Mouse (Mus musculus) kidney, embryonic 14.5 days (tissue): ENCODE measurements around the gene Best3. TPM values are rescaled to one million over a fixed set of nuclear protein-coding genes. Genes with fewer than 3 reads are reported as not detected.

Experiments
- ATAC-seq: fragments of 200-750 bp; cut with Nextera tagmentation; 2 replicates; pipeline ENCODE4 v1.8.0; 2017; ENCODE audit warnings: moderate number of reproducible peaks, mild to moderate bottlenecking, moderate TSS enrichment, moderate library complexity; ENCODE audit not compliant: low FRiP score, low TSS enrichment
- H3K27ac ChIP-seq: fragments of 300-500 bp; sonication (generic); 2 replicates; pipeline ENCODE4 v1.5.1; 2014; ENCODE audit warnings: low read depth, mild to moderate bottlenecking, low read length, moderate library complexity, mixed read lengths
- H3K27me3 ChIP-seq: fragments of 300-500 bp; sonication (generic); 2 replicates; pipeline ENCODE4 v1.6.1; 2014; ENCODE audit warnings: mild to moderate bottlenecking, low read length; ENCODE audit not compliant: control insufficient read depth, insufficient read depth
- H3K36me3 ChIP-seq: fragments of 300-500 bp; sonication (generic); 2 replicates; pipeline ENCODE4 v1.6.1; 2014; ENCODE audit warnings: low read length, mixed read lengths; ENCODE audit not compliant: control insufficient read depth, insufficient read depth
- H3K4me1 ChIP-seq: fragments of 300-500 bp; sonication (generic); 2 replicates; pipeline ENCODE4 v1.6.1; 2014; ENCODE audit warnings: low read length, mixed read lengths; ENCODE audit not compliant: control insufficient read depth, insufficient read depth
- H3K4me2 ChIP-seq: fragments of 300-500 bp; sonication (generic); replicated peaks from 2 replicates; pipeline ENCODE4 v1.6.1; 2014; ENCODE audit warnings: low read depth, mild to moderate bottlenecking, low read length
- H3K4me3 ChIP-seq: fragments of 300-500 bp; sonication (generic); 2 replicates; pipeline ENCODE4 v1.5.1; 2014; ENCODE audit warnings: mild to moderate bottlenecking, low read length
- H3K9ac ChIP-seq: fragments of 300-500 bp; sonication (generic); 2 replicates; pipeline ENCODE4 v1.6.1; 2014; ENCODE audit warnings: low read depth, mild to moderate bottlenecking, low read length, moderate library complexity
- H3K9me3 ChIP-seq: fragments of 300-500 bp; sonication (generic); 2 replicates; pipeline ENCODE4 v1.6.1; 2016; ENCODE audit warnings: low read length; ENCODE audit not compliant: control insufficient read depth
- WGBS: fragments of 180-500 bp; shearing (Covaris S2); extraction: QIAGEN DNeasy Blood & Tissue Kit; methylation state at CpG from one replicate; pipeline ENCODE4 v1.1.7; 2014; 5-methylcytosine and 5-hydroxymethylcytosine counted together
- polyA plus RNA-seq: library from polyadenylated mRNA; unstranded; fragments of >200 nt; fragmentation: Nextera tagmentation; extraction: Ambion mirVana; gene quantifications from 2 replicates; pipeline ENCODE4 v1.2.1, GENCODE M21; 2014

Best3 gene
- polyA plus RNA-seq, 1 experiment from 2014 or later: not detected

DNA sequence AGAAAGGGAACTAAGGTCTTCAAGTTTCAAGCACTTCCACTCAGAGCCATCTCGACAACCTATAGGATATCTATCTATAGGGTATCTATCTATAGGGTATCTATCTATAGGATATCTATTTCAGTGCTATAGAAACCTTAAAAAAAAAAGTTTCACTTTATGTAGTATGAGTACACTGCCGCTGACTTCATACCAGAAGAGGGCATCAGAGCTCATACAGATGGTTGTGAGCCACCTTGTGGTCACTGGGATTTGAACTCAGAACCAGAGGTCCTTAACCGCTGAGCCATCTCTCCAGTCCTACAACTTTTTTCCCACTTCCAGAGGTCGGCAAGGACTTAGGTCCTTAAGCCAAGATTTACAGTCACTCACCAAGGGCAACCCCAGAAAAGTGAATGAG, 69.6 kb downstream of the Best3 start:
- H3K4me2 ChIP-seq: no peak overlapping the region
- H3K9ac ChIP-seq: no peak overlapping the region
- no peak overlapping the region for H3K4me3 ChIP-seq
- peaks cover 99% of the 10 kb centered on the region for H3K36me3 ChIP-seq
- 91% methylated on average over 4 of the region's 4 CpGs for WGBS
- H3K27ac ChIP-seq: no peak overlapping the region
- peaks cover 3% of the 10 kb centered on the region; the same call in 1 of the 2 replicates for H3K4me1 ChIP-seq
- no peaks in the 10 kb centered on the region for H3K9me3 ChIP-seq
- H3K27me3 ChIP-seq: no peaks in the 10 kb centered on the region
- ATAC-seq: no peak

DNA sequence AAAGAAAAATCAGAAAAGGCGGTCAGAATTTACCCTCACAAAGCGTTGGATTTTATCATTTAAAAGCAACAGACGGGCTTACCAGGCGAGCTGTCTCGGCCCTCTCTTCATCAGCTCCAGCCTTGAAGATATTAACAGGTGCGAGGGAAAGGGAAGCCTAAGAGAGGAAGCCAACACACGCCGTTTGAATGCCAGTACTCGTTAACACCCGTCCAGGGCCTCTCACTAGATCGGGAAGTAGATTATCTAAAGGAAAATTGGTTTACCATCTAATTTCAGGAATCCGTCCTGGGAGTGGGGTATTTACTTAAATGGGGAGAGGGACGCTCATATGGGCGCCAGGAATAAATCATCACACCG, 76.8 kb downstream of the Best3 start:
- Histone ChIP-seq H3K9ac (peak overlapping the region; percentile 74), H3K27ac (no peak overlapping the region; the same call in 1 of the 2 replicates), H3K4me1 (peaks cover 3% of the 10 kb centered on the region; the same call in 1 of the 2 replicates), H3K36me3 (peaks cover 43% of the 10 kb centered on the region), H3K27me3 (no peaks in the 10 kb centered on the region), H3K4me2 (peak overlapping the region; percentile 57), H3K9me3 (no peaks in the 10 kb centered on the region), H3K4me3 (peak overlapping the region; percentile 63)
- 0 out of 2 replicates have a peak, but pooled peaks have one; percentile 0 for ATAC-seq
- WGBS: 3% methylated on average over 15 of the region's 15 CpGs

DNA sequence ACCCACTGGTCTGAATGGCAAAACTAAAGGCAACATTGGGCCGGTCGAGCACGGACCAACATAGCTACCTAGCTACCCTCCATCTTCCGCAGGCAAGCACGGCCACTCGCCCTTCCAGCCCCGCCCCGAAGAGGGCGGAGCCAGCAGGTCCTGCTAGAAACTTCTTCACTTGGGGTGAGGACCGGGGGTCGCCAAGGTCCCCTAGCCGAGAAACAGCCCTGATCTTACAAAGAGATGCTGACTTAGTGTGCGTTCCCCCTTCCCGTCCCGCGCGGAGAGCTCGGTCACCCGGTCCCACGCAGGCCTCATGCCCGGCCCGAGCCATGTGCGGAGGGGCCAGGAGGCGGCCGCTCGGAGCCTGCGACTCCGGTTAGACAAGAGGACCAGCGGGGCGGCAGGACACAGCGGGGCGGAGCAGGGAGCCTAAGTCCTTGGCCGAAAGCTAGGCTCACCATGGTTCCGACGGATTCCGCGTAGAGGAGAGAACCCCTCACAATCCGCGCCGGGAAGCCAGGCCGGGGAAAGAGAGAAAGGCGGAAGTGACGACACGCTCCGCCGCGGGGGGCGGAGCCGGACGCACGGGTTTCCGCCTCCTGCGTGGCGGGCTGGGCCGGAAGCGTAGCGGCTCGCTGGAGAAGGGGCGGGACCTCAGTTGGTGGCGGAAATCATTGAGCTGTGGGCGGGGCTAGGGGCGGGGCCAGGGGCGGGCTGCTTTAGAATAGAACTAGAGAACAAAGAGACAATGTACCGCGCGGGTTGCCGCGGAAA, 77.3 kb downstream of the Best3 start, which contains the start of gene Cct2:
Gene Cct2, minus strand, starts transcription at position 561 of the 768 bp plus-strand sequence.
- H3K4me3 ChIP-seq: peak within 1 kb of the TSS; percentile 63
- WGBS: under 1% methylated on average over 68 of the region's 68 CpGs
- H3K27ac ChIP-seq: peak within 1 kb of the TSS; percentile 79
- peak within 1 kb of the TSS; percentile 74 for H3K9ac ChIP-seq
- H3K36me3 ChIP-seq: peaks cover 38% of the 10 kb centered on the region
- ATAC-seq: peak; percentile 95
- H3K9me3 ChIP-seq: no peaks in the 10 kb centered on the region
- peaks cover 3% of the 10 kb centered on the region; the same call in 1 of the 2 replicates for H3K4me1 ChIP-seq
- peak within 1 kb of the TSS; percentile 57 for H3K4me2 ChIP-seq
- H3K27me3 ChIP-seq: no peaks in the 10 kb centered on the region

- Histone ChIP-seq H3K4me1 (peaks cover 3% of the 10 kb centered on the region; the same call in 1 of the 2 replicates), H3K9me3 (no peaks in the 10 kb centered on the region), H3K4me3 (peak overlapping the region; percentile 63), H3K36me3 (peaks cover 32% of the 10 kb centered on the region), H3K27me3 (no peaks in the 10 kb centered on the region), H3K4me2 (peak overlapping the region; percentile 43), H3K27ac (peak overlapping the region; percentile 79), H3K9ac (peak overlapping the region; percentile 46; the same call in 1 of the 2 replicates)
- WGBS: 9% methylated on average over 7 of the region's 7 CpGs
- ATAC-seq: peak; percentile 50
Observed at GRCm38 (mm10) chr10:117064076-117064475, 78.0 kb downstream of the Best3 start.

DNA sequence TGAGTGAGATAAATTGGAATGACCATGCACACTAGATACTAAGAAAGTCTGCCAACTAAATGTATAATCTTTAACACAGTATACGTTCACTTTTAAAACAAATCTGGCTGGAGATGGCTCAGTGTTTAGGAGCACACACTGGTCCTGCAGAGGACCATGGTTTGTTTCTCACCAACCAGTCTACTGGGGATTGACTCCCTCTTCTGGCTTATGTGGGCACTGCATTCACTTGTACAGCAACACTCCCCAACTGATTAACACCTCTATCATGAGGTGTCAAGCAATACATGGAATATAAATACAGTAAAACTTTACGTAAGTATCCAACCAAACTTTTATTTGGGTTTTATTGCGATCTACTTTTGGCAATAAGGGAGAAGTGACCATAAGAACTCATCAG, 83.0 kb downstream of the Best3 start:
- Histone ChIP-seq H3K27ac (no peak overlapping the region), H3K9me3 (no peaks in the 10 kb centered on the region), H3K4me3 (no peak overlapping the region), H3K4me1 (no peaks in the 10 kb centered on the region), H3K9ac (no peak overlapping the region), H3K36me3 (peaks cover 23% of the 10 kb centered on the region), H3K27me3 (no peaks in the 10 kb centered on the region), H3K4me2 (no peak overlapping the region)
- WGBS: 95% methylated on average over 3 of the region's 3 CpGs
- no peak for ATAC-seq

DNA sequence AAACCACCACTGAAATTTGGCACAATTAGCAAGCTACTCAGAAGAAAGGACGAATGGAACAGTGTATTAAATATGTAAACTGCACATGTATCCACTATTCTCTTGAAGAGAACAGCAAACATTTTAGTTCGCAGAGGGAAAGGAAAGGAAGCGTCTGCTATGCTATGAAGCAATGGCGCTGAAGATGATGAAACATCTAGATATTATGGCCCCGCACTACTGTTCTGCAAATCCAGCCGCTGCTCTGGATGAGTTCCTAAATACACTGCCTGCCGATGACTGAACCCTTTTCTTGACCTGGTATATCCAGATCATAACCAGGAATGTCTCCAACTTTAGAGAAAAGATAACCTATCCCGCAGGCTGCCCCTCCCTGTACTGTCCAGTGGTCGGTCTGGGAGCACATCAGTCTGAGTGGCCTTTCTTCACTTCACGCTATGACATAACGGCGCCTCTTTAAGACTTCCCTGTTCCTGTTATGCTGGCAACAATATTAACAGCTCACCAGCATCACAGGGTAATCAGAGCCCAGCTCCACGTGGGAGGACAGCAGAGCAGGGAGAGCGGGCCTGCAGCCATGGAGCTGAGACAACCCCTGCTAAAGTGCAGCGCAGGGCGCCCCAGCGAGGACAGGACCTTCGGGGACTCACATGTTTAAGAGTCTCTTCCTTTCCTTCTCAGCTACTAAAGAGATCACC, 86.2 kb downstream of the Best3 start:
- H3K4me2 ChIP-seq: no peak overlapping the region
- H3K9me3 ChIP-seq: no peaks in the 10 kb centered on the region
- no peak overlapping the region for H3K9ac ChIP-seq
- H3K27me3 ChIP-seq: no peaks in the 10 kb centered on the region
- peaks cover 41% of the 10 kb centered on the region for H3K36me3 ChIP-seq
- ATAC-seq: no peak
- WGBS: 90% methylated on average over 18 of the region's 18 CpGs
- no peak overlapping the region for H3K27ac ChIP-seq
- no peaks in the 10 kb centered on the region for H3K4me1 ChIP-seq
- no peak overlapping the region for H3K4me3 ChIP-seq

GRCm38 (mm10) chr10:117073176-117073575, 87.1 kb downstream of the Best3 start:
- peaks cover 49% of the 10 kb centered on the region for H3K36me3 ChIP-seq
- H3K4me2 ChIP-seq: no peak overlapping the region
- no peak overlapping the region for H3K27ac ChIP-seq
- 81% methylated on average over 7 of the region's 7 CpGs for WGBS
- no peak overlapping the region for H3K9ac ChIP-seq
- no peaks in the 10 kb centered on the region for H3K27me3 ChIP-seq
- no peaks in the 10 kb centered on the region for H3K4me1 ChIP-seq
- H3K9me3 ChIP-seq: no peaks in the 10 kb centered on the region
- no peak overlapping the region for H3K4me3 ChIP-seq
- no peak for ATAC-seq
